Mouse (Mus musculus) NIH3T3 (cell line): Measurements from ENCODE around the gene Amfr.

Source experiments
- DNase-seq: peaks from one replicate; pipeline ENCODE4 v3.0.0-alpha.2; 2012; ENCODE audit warnings: low read depth

The Amfr gene

DNA sequence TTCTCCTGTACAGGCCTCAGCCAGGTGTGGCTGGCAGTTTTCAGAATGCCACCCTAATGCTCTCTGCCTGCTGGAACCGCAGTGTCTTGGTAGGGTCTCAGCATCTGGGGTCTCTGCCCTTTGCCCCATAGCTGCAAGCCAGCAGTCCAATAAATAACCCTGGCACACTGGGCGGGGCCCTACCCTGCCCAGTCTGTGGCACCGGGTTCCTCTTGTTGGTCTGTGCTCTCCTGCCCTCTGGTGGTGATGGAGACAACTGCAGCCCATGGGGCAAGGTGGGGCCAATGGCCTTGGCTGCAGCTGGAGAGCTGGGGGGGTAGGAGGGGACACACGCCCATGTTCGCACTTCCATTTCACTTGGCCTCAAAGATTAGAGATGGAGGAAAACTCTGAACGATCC is 79.8 kb downstream of the Amfr start:
- DNase-seq, result peak; percentile 87

DNA sequence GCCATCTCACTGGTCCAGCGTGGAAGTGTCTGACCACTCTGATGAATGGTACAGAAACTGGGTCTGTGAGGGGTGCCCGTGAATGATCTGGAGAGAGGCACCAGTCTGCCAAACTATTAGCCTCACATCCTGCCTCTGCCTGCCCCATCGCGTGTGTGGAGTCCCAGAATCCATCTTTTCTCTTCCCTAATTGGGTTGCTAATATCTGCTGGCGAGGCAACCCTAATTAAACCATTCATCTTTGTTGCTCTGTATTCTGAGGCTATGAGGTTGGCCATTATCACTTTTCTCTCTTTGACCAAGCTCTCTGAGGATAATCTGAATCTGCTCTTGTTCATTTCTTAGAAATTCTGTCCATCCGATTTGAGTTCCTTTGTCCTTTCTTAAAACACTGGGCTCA is 81.3 kb downstream of the Amfr start:
- DNase-seq, result no peak

DNA sequence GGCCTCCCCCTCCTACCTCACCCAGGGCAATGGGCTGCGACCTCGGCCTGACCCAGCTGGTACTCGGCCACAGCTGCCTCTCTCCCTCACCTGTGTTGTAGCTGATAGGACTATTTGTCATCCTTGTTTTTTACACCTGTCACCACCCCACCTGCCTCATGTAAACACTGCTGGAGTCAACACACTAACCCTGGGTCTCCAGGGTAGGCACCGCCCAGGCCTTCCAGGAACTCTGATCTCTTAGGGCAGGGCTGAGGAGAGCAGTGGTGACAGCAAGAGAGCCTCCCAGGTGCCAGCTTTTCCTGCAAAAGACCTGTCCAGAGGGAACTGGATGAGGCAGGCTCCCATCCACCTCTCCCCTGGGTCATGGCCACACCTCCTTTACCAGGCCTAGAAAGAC is 83.4 kb downstream of the Amfr start:
- DNase-seq, result no peak

DNA sequence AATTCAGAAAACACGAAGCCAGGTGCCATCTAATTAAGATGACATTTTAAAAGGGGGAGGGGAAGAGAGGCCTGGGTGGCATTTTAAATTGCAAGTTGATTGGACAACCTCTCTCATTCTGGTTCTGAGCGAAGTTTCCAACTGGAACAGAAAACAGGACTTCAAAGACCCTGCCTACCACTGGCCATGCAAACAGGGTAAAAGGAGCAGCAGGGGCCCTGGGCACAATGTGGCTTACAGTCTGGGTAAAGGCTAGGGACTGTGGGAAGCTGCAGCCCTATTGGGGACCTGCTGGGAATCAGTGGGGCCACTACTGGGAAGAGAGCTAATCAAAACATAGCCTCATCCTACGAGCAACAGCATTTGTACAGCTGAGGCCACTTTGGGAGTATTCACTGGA is 87.1 kb downstream of the Amfr start:
- DNase-seq, result no peak

DNA sequence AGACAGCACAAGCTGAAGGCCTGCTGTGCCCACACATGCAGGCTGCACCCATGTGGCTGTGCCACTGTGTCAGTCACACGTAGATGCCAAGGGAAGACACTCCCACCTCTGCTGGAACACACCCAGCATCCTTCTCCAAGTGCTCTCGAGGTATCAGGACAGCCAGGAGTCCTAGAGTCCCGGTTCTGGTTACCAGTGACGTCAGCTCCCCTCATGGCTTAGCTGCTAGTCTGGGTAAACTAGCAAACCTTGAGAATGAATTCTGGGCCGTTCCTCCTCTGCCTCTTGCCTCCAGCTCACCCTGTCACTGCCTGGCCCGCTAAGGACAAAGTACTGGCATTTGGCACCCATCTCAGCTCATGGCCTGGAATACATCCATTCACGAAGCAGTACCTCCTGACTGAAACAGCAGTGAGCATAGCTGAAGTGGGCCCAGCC is 88.7 kb downstream of the Amfr start:
- DNase-seq, result no peak
